In genomic region chr6:62132531-62132930, GRCm38 (mm10) we compare ENCODE assay signal across 16 mouse cellular contexts.
"Had no signal": no experiment of that assay in that cellular context is flagged by ENCODE, and none has a peak within 500 bp of the region (broad histone marks: within the 10 kb centered on the region; RNA-seq: fewer than 3 reads in every experiment).

No protein-coding gene starts in this region.

- H3K4me1 ChIP-seq: neural tube, embryonic 12.5 days; neural tube, embryonic 13.5 days; neural tube, embryonic 15.5 days; stomach, embryonic 15.5 days had no signal

- H3K36me3 ChIP-seq: neural tube, embryonic 12.5 days; neural tube, embryonic 13.5 days; neural tube, embryonic 15.5 days; stomach, embryonic 15.5 days had no signal

- H3K9ac ChIP-seq: neural tube, embryonic 12.5 days; neural tube, embryonic 13.5 days; neural tube, embryonic 15.5 days; stomach, embryonic 15.5 days had no signal

- H3K4me3 ChIP-seq: neural tube, embryonic 12.5 days; neural tube, embryonic 13.5 days; neural tube, embryonic 15.5 days; stomach, embryonic 15.5 days had no signal

- H3K9me3 ChIP-seq: neural tube, embryonic 12.5 days; neural tube, embryonic 13.5 days; neural tube, embryonic 15.5 days; stomach, embryonic 15.5 days had no signal

- H3K4me2 ChIP-seq: neural tube, embryonic 12.5 days; neural tube, embryonic 13.5 days; neural tube, embryonic 15.5 days; stomach, embryonic 15.5 days had no signal

- DNase-seq: right cerebral cortex, adult 18-20 months; right cerebral cortex, postnatal 14 days; right cerebral cortex, postnatal 25 days; right cerebral cortex, postnatal 4 days; spleen, adult 18-20 months; thymus, adult 18-20 months; thymus, adult 2 months; thymus, postnatal 14 days; thymus, postnatal 25 days; thymus, postnatal 36 days; thymus, postnatal 4 days had no signal

- H3K27ac ChIP-seq: neural tube, embryonic 12.5 days; neural tube, embryonic 13.5 days; neural tube, embryonic 15.5 days; stomach, embryonic 15.5 days; stomach, postnatal 0 days had no signal

- H3K27me3 ChIP-seq: neural tube, embryonic 12.5 days; neural tube, embryonic 13.5 days; neural tube, embryonic 15.5 days; stomach, embryonic 15.5 days had no signal
